Mouse (Mus musculus): ENCODE data around the gene Olfr90. TPM values are rescaled to one million over a fixed set of nuclear protein-coding genes. Genes with fewer than 3 reads are reported as not detected.

Gene Olfr90
- polyA plus RNA-seq, 1 experiment: not detected

DNA sequence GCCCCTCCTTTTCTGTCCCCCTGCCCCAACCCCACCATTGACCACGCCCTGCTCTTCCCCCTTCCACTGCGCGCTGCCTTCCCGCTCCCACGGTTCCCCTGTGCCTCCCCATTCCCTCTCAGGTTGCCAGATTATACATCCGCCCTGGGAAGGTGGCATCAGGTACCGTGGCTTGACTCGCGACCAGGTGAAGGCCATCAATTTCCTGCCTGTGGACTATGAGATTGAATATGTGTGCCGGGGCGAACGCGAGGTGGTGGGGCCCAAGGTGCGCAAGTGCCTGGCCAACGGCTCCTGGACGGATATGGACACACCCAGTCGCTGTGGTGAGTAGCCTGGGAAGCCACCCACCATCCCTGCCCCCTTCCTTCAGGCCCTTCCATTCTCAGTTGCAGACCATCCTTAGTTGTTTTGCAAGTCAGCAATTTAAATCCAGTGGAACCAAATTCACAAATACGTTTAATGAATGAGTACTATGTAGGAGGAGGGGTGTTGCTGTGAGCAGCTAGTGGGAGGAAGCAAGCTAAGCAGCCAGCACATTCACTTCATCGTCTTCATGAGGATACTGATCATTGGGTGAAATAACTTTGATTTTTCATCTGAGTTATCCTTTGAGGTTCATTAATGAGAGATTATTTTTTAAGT lies 40.8 kb downstream of the Olfr90 start:
- no peak overlapping the region for H3K27ac ChIP-seq (ENCODE audit: insufficient read depth, low read depth, low read length)
- no peak overlapping the region for H3K4me3 ChIP-seq (ENCODE audit: insufficient read depth, low read length)
- no peak for TF ChIP-seq POLR2A (IDR thresholded peaks at IDR 0.05; ENCODE audit: borderline replicate concordance, low read depth, low read length)
- no peak for TF ChIP-seq CTCF (IDR thresholded peaks at IDR 0.05; ENCODE audit: low read depth, low read length)

DNA sequence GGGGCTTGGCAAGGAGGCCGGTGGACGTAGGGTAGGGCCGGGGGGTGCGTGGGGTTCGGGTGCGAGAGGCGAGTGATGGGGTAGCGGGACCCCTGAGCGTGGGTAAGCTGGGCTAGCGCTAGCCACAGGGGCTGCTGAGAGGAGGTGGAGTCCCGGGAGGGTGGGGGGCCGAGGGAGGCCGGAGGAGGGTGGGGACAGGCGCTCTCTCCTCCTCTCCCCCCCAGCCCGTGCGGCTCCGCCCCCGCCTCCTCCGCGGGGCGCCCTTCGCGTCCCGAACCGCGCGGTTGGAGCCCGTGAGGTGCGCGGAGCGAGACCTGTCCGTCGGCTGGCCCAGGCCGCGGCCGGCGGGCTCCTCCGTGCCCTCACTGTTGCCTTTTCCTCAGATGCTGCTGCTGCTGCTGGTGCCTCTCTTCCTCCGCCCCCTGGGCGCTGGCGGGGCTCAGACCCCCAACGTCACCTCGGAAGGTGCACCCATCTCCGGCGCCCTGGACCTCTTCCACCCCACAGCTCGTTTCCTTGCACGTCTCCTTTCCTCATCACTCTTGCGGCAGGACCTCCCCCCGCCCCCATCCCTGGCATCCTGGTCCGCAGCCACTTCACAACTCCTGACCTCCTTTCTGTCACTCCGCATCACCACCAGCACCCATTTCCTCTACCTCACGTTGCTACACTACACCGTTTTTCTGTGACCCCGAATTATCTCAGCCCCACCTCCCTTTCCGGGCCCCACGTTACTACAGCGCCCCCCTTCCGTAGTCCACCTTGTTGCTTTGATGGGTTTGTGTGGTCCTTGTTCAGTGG lies 41.8 kb downstream of the Olfr90 start:
- H3K4me1 ChIP-seq (ENCODE audit: control insufficient read depth, insufficient read depth, low read length): peaks cover 6% of the 10 kb centered on the region; the same call in 1 of the 2 replicates
- H3K4me3 ChIP-seq (ENCODE audit: insufficient read depth, low read length): peak overlapping the region; percentile 50
- no peak overlapping the region for H3K27ac ChIP-seq (ENCODE audit: insufficient read depth, low read depth, low read length)
- TF ChIP-seq CTCF (IDR thresholded peaks at IDR 0.05; ENCODE audit: low read depth, low read length): no peak
- TF ChIP-seq POLR2A (IDR thresholded peaks at IDR 0.05; ENCODE audit: borderline replicate concordance, low read depth, low read length): no peak

More for the DNA sequence above, 40.8 kb downstream of the Olfr90 start:
- peaks cover 6% of the 10 kb centered on the region; the same call in 1 of the 2 replicates for H3K4me1 ChIP-seq (ENCODE audit: control insufficient read depth, insufficient read depth, low read length)

DNA sequence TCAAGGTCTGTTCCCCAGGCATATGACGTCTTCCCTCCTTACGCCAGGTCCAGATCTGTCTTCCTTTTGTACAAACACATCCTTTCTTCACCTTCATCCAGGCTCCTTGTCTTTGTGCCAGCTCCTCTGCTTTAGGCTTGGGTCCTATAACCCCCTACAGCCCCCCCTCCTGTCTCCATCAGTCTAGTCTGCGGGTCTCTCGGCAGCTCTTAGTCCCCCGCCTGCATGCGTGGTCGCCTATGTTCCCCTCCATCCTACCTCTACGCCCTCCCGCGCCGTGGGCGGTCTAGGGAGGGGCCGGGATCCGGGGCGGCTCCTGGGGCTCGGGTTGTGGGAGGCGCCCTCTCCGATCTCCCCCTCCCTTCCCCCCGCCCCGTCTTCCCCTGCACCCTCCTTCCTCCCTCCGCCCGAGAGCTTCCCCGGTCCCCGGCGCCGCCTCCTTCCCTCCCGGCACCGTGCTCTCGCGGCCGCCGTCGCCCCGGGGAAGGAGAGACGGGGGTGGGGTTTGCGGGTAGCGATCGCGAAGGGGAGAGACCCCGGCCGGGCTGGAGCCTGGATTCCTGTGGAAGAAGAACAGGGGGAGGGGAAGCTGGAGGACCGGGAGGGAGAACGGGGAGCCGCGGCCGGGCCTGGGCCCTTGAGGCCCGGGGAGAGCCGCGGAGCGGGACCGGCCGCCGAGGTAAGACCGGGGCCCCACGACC lies 42.5 kb downstream of the Olfr90 start, which contains the start of gene Gabbr1:
Gabbr1 (plus strand) TSS at position 356 of the 701 bp plus-strand sequence.
- Histone ChIP-seq H3K27ac (ENCODE audit: insufficient read depth, low read depth, low read length) (no peak within 1 kb of the TSS), H3K4me1 (ENCODE audit: control insufficient read depth, insufficient read depth, low read length) (peaks cover 6% of the 10 kb centered on the region; the same call in 1 of the 2 replicates), H3K4me3 (ENCODE audit: insufficient read depth, low read length) (peak within 1 kb of the TSS; percentile 50)
- TF ChIP-seq CTCF (IDR thresholded peaks at IDR 0.05; ENCODE audit: low read depth, low read length): no peak
- no peak for TF ChIP-seq POLR2A (IDR thresholded peaks at IDR 0.05; ENCODE audit: borderline replicate concordance, low read depth, low read length)

DNA sequence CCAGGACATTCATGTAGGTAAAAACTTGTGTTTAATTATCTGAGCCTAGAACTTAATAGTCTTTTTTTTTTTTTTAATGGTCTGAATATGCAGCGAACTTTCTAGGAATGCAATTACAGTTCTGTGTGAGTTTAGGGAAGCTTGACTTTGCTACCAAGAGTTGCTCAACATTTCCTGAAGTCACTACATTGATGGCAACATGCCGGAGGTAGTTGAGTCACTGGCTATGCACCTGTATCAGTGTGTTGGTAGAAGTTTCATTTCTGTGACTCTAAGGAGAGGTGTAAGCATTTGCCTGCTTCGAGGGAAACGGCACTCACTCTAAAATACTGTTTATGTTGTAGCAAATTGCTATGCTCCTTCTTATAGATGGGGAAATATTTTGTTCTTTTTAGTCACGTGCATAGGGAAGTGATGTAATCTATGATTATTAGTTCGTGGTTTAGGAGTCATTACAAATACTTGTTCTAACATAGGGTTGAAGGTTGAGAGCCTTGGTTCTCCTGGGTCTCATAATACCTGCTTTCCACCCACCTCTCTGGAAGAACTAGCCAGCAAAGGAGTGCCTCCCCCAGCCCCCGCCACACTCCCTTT lies 43.6 kb downstream of the Olfr90 start:
- TF ChIP-seq POLR2A (IDR thresholded peaks at IDR 0.05; ENCODE audit: borderline replicate concordance, low read depth, low read length) (no peak), CTCF (IDR thresholded peaks at IDR 0.05; ENCODE audit: low read depth, low read length) (no peak)
- no peak overlapping the region for H3K4me3 ChIP-seq (ENCODE audit: insufficient read depth, low read length)

GRCm38 (mm10) chr17:37039127-37039894 lies 49.0 kb downstream of the Olfr90 start:
- Histone ChIP-seq H3K27ac (ENCODE audit: insufficient read depth, low read depth, low read length) (no peak overlapping the region), H3K4me3 (ENCODE audit: insufficient read depth, low read length) (no peak overlapping the region), H3K4me1 (ENCODE audit: control insufficient read depth, insufficient read depth, low read length) (no peaks in the 10 kb centered on the region)
- no peak for TF ChIP-seq POLR2A (IDR thresholded peaks at IDR 0.05; ENCODE audit: borderline replicate concordance, low read depth, low read length)
- TF ChIP-seq CTCF (IDR thresholded peaks at IDR 0.05; ENCODE audit: low read depth, low read length): no peak

More for the DNA sequence above, 43.6 kb downstream of the Olfr90 start:
- H3K4me1 ChIP-seq (ENCODE audit: control insufficient read depth, insufficient read depth, low read length): peaks cover 6% of the 10 kb centered on the region; the same call in 1 of the 2 replicates
- no peak overlapping the region for H3K27ac ChIP-seq (ENCODE audit: insufficient read depth, low read depth, low read length)

Other genes starting within 250 kb of the Olfr90 start
- gene Trim15, start 221.3 kb downstream of the Olfr90 start, polyA plus RNA-seq (2012; ENCODE audit: insufficient read depth, insufficient read length, missing spikeins): not detected in 2 replicates
- not detected in 2 replicates for gene Trim10, start 218.9 kb downstream of the Olfr90 start, polyA plus RNA-seq (2012; ENCODE audit: insufficient read depth, insufficient read length, missing spikeins)
- gene Trim40, start 198.4 kb downstream of the Olfr90 start, polyA plus RNA-seq (2012; ENCODE audit: insufficient read depth, insufficient read length, missing spikeins): not detected in 2 replicates
- not detected in 2 replicates for gene Trim31, start 190.4 kb downstream of the Olfr90 start, polyA plus RNA-seq (2012; ENCODE audit: insufficient read depth, insufficient read length, missing spikeins)
- gene Rnf39, start 145.6 kb downstream of the Olfr90 start, polyA plus RNA-seq (2012; ENCODE audit: insufficient read depth, insufficient read length, missing spikeins): not detected in 2 replicates
- gene Ppp1r11, start 136.8 kb downstream of the Olfr90 start, polyA plus RNA-seq (2012; ENCODE audit: insufficient read depth, insufficient read length, missing spikeins): 59.3 and 64.4 TPM in 2 replicates
- 50.1 and 70.8 TPM in 2 replicates for gene Znrd1, start 129.9 kb downstream of the Olfr90 start, polyA plus RNA-seq (2012; ENCODE audit: insufficient read depth, insufficient read length, missing spikeins)
- 7.9 and 10.4 TPM in 2 replicates for gene Znrd1as, start 129.9 kb downstream of the Olfr90 start, polyA plus RNA-seq (2012; ENCODE audit: insufficient read depth, insufficient read length, missing spikeins)
- not detected in 2 replicates for gene 2410137M14Rik, start 107.3 kb downstream of the Olfr90 start, polyA plus RNA-seq (2012; ENCODE audit: insufficient read depth, insufficient read length, missing spikeins)
- 0.69 and 1.0 TPM in 2 replicates for gene H2-M5, start 99.0 kb downstream of the Olfr90 start, polyA plus RNA-seq (2012; ENCODE audit: insufficient read depth, insufficient read length, missing spikeins)
- not detected in 2 replicates for gene Zfp57, start 87.3 kb downstream of the Olfr90 start, polyA plus RNA-seq (2012; ENCODE audit: insufficient read depth, insufficient read length, missing spikeins)
- gene Mog, start 65.1 kb downstream of the Olfr90 start, polyA plus RNA-seq (2012; ENCODE audit: insufficient read depth, insufficient read length, missing spikeins): not detected in 2 replicates
- 0.90 and 1.0 TPM in 2 replicates for gene Gabbr1, start 42.5 kb downstream of the Olfr90 start, polyA plus RNA-seq (2012; ENCODE audit: insufficient read depth, insufficient read length, missing spikeins)
- not detected in 2 replicates for gene Olfr91, start 9.8 kb upstream of the Olfr90 start, polyA plus RNA-seq (2012; ENCODE audit: insufficient read depth, insufficient read length, missing spikeins)
- not detected in 2 replicates for gene Olfr92, start 31.6 kb upstream of the Olfr90 start, polyA plus RNA-seq (2012; ENCODE audit: insufficient read depth, insufficient read length, missing spikeins)
- not detected in 2 replicates for gene Olfr93, start 73.0 kb upstream of the Olfr90 start, polyA plus RNA-seq (2012; ENCODE audit: insufficient read depth, insufficient read length, missing spikeins)
- gene Ubd, start 105.4 kb upstream of the Olfr90 start, polyA plus RNA-seq (2012; ENCODE audit: insufficient read depth, insufficient read length, missing spikeins): not detected in 2 replicates
- gene Olfr94, start 112.5 kb upstream of the Olfr90 start, polyA plus RNA-seq (2012; ENCODE audit: insufficient read depth, insufficient read length, missing spikeins): not detected in 2 replicates
- not detected in 2 replicates for gene Olfr95, start 124.6 kb upstream of the Olfr90 start, polyA plus RNA-seq (2012; ENCODE audit: insufficient read depth, insufficient read length, missing spikeins)
- gene Olfr96, start 131.6 kb upstream of the Olfr90 start, polyA plus RNA-seq (2012; ENCODE audit: insufficient read depth, insufficient read length, missing spikeins): not detected in 2 replicates
- gene Olfr97, start 148.8 kb upstream of the Olfr90 start, polyA plus RNA-seq (2012; ENCODE audit: insufficient read depth, insufficient read length, missing spikeins): not detected in 2 replicates
- gene Olfr98, start 175.2 kb upstream of the Olfr90 start, polyA plus RNA-seq (2012; ENCODE audit: insufficient read depth, insufficient read length, missing spikeins): not detected in 2 replicates
- gene H2-M3, start 181.7 kb upstream of the Olfr90 start, polyA plus RNA-seq (2012; ENCODE audit: insufficient read depth, insufficient read length, missing spikeins): 48.3 and 53.5 TPM in 2 replicates
- gene Olfr99, start 195.0 kb upstream of the Olfr90 start, polyA plus RNA-seq (2012; ENCODE audit: insufficient read depth, insufficient read length, missing spikeins): not detected in 2 replicates
- not detected in 2 replicates for gene Olfr101, start 215.8 kb upstream of the Olfr90 start, polyA plus RNA-seq (2012; ENCODE audit: insufficient read depth, insufficient read length, missing spikeins)
- gene Olfr102, start 228.6 kb upstream of the Olfr90 start, polyA plus RNA-seq (2012; ENCODE audit: insufficient read depth, insufficient read length, missing spikeins): not detected in 2 replicates